Mouse (Mus musculus): Measurements from ENCODE around the gene Rapgef1. TPM values are rescaled to one million over a fixed set of nuclear protein-coding genes. Genes with fewer than 3 reads are reported as not detected.

Gene Rapgef1
- polyA plus RNA-seq, 1 experiment from 2014 or later = 17.3 TPM

GRCm38 (mm10) chr2:29723132-29723531, 103.6 kb downstream of the Rapgef1 start:
- H3K9ac ChIP-seq (ENCODE audit: low read length) = no peak overlapping the region
- H3K9me3 ChIP-seq (replicated peaks; ENCODE audit: control insufficient read depth, low read length) = no peaks in the 10 kb centered on the region
- ATAC-seq (no peak), DNase-seq (ENCODE audit: low spot score) (no peak)
- no peak overlapping the region for H3K4me3 ChIP-seq (ENCODE audit: low read depth, low read length)
- H3K4me2 ChIP-seq (ENCODE audit: low read length) = no peak overlapping the region
- no peak overlapping the region for H3K27ac ChIP-seq (ENCODE audit: low read depth, low read length)
- peaks cover 83% of the 10 kb centered on the region for H3K36me3 ChIP-seq (ENCODE audit: control insufficient read depth, insufficient read depth, low read length)
- H3K4me1 ChIP-seq (ENCODE audit: control insufficient read depth, insufficient read depth, low read length) = no peaks in the 10 kb centered on the region
- H3K27me3 ChIP-seq (replicated peaks; ENCODE audit: control insufficient read depth, insufficient read depth, low read length) = no peaks in the 10 kb centered on the region
- WGBS = 95% methylated on average over 3 of the region's 3 CpGs

- Histone ChIP-seq H3K27ac (ENCODE audit: low read depth, low read length) (no peak overlapping the region), H3K36me3 (ENCODE audit: control insufficient read depth, insufficient read depth, low read length) (peaks cover 87% of the 10 kb centered on the region), H3K4me1 (ENCODE audit: control insufficient read depth, insufficient read depth, low read length) (no peaks in the 10 kb centered on the region), H3K4me2 (ENCODE audit: low read length) (no peak overlapping the region), H3K9me3 (replicated peaks; ENCODE audit: control insufficient read depth, low read length) (no peaks in the 10 kb centered on the region), H3K27me3 (replicated peaks; ENCODE audit: control insufficient read depth, insufficient read depth, low read length) (no peaks in the 10 kb centered on the region), H3K9ac (ENCODE audit: low read length) (no peak overlapping the region), H3K4me3 (ENCODE audit: low read depth, low read length) (no peak overlapping the region)
- 90% methylated on average over 5 of the region's 5 CpGs for WGBS
- no peak for ATAC-seq
- no peak for DNase-seq (ENCODE audit: low spot score)
Measured at GRCm38 (mm10) chr2:29724664-29725365, 105.3 kb downstream of the Rapgef1 start.

DNA sequence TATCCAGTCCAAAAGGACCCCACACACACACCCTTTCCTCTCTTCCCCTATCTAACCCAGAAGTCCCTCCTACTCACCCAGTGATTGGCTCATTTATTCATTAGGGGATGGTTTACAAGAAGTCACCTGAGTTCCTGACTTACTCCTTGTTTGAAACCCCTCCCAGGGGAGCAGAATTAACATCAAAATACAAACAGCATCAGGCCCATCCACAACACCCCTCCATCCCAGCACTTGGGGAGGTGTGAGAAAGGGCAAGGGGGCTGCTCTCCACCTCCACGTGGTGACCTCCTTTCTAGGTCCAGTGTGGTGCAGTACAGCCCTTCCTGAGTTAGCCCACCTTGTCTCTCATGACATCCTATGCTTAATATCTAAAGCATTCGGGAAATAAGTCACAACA, 110.0 kb downstream of the Rapgef1 start:
- peaks cover 91% of the 10 kb centered on the region for H3K36me3 ChIP-seq (ENCODE audit: control insufficient read depth, insufficient read depth, low read length)
- no peak overlapping the region for H3K9ac ChIP-seq (ENCODE audit: low read length)
- no peaks in the 10 kb centered on the region for H3K9me3 ChIP-seq (replicated peaks; ENCODE audit: control insufficient read depth, low read length)
- 63% methylated on average over 2 of the region's 2 CpGs for WGBS
- DNase-seq (ENCODE audit: low spot score) = no peak
- H3K27me3 ChIP-seq (replicated peaks; ENCODE audit: control insufficient read depth, insufficient read depth, low read length) = no peaks in the 10 kb centered on the region
- no peak overlapping the region for H3K27ac ChIP-seq (ENCODE audit: low read depth, low read length)
- ATAC-seq = no peak
- no peak overlapping the region for H3K4me2 ChIP-seq (ENCODE audit: low read length)
- H3K4me1 ChIP-seq (ENCODE audit: control insufficient read depth, insufficient read depth, low read length) = no peaks in the 10 kb centered on the region
- H3K4me3 ChIP-seq (ENCODE audit: low read depth, low read length) = no peak overlapping the region

DNA sequence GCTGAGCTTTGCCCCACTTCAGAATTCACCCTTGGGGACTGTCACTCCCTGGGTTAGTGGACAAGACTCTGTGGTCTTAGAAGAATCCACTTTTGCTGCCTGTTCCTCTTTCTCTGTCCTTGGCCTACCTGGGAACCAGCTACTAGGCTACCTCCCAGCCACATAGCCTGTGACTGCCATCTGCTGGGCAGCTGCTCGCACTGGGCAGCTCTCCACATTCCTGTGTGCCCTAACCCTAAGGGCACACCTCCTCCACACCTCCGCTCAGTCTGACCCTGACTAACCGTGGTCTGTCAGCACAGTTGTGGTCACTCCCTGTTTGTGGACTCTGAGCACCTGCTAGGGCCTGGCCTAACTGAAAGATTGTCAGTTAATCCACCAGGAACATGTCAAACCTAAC, 112.0 kb downstream of the Rapgef1 start:
- no peak for ATAC-seq
- Histone ChIP-seq H3K4me2 (ENCODE audit: low read length) (no peak overlapping the region), H3K36me3 (ENCODE audit: control insufficient read depth, insufficient read depth, low read length) (peaks cover 90% of the 10 kb centered on the region), H3K9ac (ENCODE audit: low read length) (no peak overlapping the region), H3K4me1 (ENCODE audit: control insufficient read depth, insufficient read depth, low read length) (no peaks in the 10 kb centered on the region), H3K4me3 (ENCODE audit: low read depth, low read length) (no peak overlapping the region), H3K9me3 (replicated peaks; ENCODE audit: control insufficient read depth, low read length) (no peaks in the 10 kb centered on the region), H3K27me3 (replicated peaks; ENCODE audit: control insufficient read depth, insufficient read depth, low read length) (no peaks in the 10 kb centered on the region), H3K27ac (ENCODE audit: low read depth, low read length) (no peak overlapping the region)
- no peak for DNase-seq (ENCODE audit: low spot score)
- WGBS = 78% methylated on average over 3 of the region's 3 CpGs

DNA sequence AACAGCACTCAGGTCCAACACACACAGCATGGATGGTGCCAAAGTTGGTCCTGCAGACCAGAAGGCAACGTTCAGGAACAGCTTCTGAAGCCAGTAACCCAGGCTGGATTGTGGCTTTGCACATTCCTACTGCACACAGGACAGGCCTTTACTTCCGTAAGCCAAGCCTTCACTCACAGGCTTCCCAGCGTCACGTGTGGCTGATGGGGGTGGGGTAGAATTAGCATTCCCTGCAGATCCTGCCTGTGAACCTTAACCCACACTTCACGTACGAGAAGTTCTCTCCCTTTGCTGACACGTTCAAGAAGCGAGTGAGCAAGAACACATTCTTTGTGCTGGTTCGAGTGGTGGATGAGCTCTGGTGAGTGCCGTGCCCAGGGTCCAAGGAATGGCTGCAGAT, 113.0 kb downstream of the Rapgef1 start:
- no peak overlapping the region for H3K4me3 ChIP-seq (ENCODE audit: low read depth, low read length)
- WGBS = 90% methylated on average over 10 of the region's 10 CpGs
- no peaks in the 10 kb centered on the region for H3K9me3 ChIP-seq (replicated peaks; ENCODE audit: control insufficient read depth, low read length)
- no peak overlapping the region for H3K4me2 ChIP-seq (ENCODE audit: low read length)
- H3K36me3 ChIP-seq (ENCODE audit: control insufficient read depth, insufficient read depth, low read length) = peaks cover 90% of the 10 kb centered on the region
- no peaks in the 10 kb centered on the region for H3K27me3 ChIP-seq (replicated peaks; ENCODE audit: control insufficient read depth, insufficient read depth, low read length)
- no peaks in the 10 kb centered on the region for H3K4me1 ChIP-seq (ENCODE audit: control insufficient read depth, insufficient read depth, low read length)
- no peak overlapping the region for H3K27ac ChIP-seq (ENCODE audit: low read depth, low read length)
- DNase-seq (ENCODE audit: low spot score) (no peak), ATAC-seq (no peak)
- H3K9ac ChIP-seq (ENCODE audit: low read length) = no peak overlapping the region

DNA sequence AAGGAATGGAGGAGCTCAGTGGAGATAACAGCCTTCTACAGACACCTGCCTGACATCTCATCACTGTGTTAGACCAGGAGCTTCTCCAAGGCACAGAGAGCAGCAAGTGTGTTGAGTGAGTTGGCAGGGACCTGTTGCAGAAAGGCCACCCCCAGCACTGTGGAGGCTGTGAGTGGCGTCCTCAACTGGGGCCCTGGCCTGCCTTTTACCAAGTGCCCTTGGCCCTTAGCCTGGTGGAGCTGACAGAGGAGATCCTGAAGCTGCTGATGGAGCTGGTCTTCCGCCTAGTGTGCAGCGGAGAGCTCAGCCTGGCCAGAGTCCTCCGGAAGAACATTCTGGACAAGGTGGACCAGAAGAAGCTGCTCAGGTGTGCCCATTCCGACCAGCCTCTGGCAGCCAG, 113.8 kb downstream of the Rapgef1 start:
- Histone ChIP-seq H3K4me3 (ENCODE audit: low read depth, low read length) (no peak overlapping the region), H3K9ac (ENCODE audit: low read length) (no peak overlapping the region), H3K4me2 (ENCODE audit: low read length) (no peak overlapping the region), H3K4me1 (ENCODE audit: control insufficient read depth, insufficient read depth, low read length) (no peaks in the 10 kb centered on the region), H3K36me3 (ENCODE audit: control insufficient read depth, insufficient read depth, low read length) (peaks cover 90% of the 10 kb centered on the region), H3K27ac (ENCODE audit: low read depth, low read length) (no peak overlapping the region), H3K27me3 (replicated peaks; ENCODE audit: control insufficient read depth, insufficient read depth, low read length) (no peaks in the 10 kb centered on the region), H3K9me3 (replicated peaks; ENCODE audit: control insufficient read depth, low read length) (no peaks in the 10 kb centered on the region)
- 97% methylated on average over 5 of the region's 5 CpGs for WGBS
- no peak for ATAC-seq
- no peak for DNase-seq (ENCODE audit: low spot score)

GRCm38 (mm10) chr2:29735708-29736107, 116.2 kb downstream of the Rapgef1 start:
- Histone ChIP-seq H3K4me3 (ENCODE audit: low read depth, low read length) (no peak overlapping the region), H3K9me3 (replicated peaks; ENCODE audit: control insufficient read depth, low read length) (no peaks in the 10 kb centered on the region), H3K27me3 (replicated peaks; ENCODE audit: control insufficient read depth, insufficient read depth, low read length) (no peaks in the 10 kb centered on the region), H3K36me3 (ENCODE audit: control insufficient read depth, insufficient read depth, low read length) (peaks cover 90% of the 10 kb centered on the region), H3K4me2 (ENCODE audit: low read length) (no peak overlapping the region), H3K27ac (ENCODE audit: low read depth, low read length) (no peak overlapping the region), H3K4me1 (ENCODE audit: control insufficient read depth, insufficient read depth, low read length) (no peaks in the 10 kb centered on the region), H3K9ac (ENCODE audit: low read length) (no peak overlapping the region)
- no peak for ATAC-seq
- 96% methylated on average over 12 of the region's 12 CpGs for WGBS
- DNase-seq (ENCODE audit: low spot score) = no peak

- Histone ChIP-seq H3K4me3 (ENCODE audit: low read depth, low read length) (no peak overlapping the region), H3K4me1 (ENCODE audit: control insufficient read depth, insufficient read depth, low read length) (no peaks in the 10 kb centered on the region), H3K27me3 (replicated peaks; ENCODE audit: control insufficient read depth, insufficient read depth, low read length) (no peaks in the 10 kb centered on the region), H3K27ac (ENCODE audit: low read depth, low read length) (no peak overlapping the region), H3K36me3 (ENCODE audit: control insufficient read depth, insufficient read depth, low read length) (peaks cover 78% of the 10 kb centered on the region), H3K4me2 (ENCODE audit: low read length) (no peak overlapping the region), H3K9me3 (replicated peaks; ENCODE audit: control insufficient read depth, low read length) (no peaks in the 10 kb centered on the region), H3K9ac (ENCODE audit: low read length) (no peak overlapping the region)
- 91% methylated on average over 12 of the region's 12 CpGs for WGBS
- ATAC-seq (no peak), DNase-seq (ENCODE audit: low spot score) (no peak)
Measured at GRCm38 (mm10) chr2:29737209-29737925, 117.8 kb downstream of the Rapgef1 start.

- ATAC-seq = no peak
- H3K9me3 ChIP-seq (replicated peaks; ENCODE audit: control insufficient read depth, low read length) = no peaks in the 10 kb centered on the region
- H3K4me3 ChIP-seq (ENCODE audit: low read depth, low read length) = no peak overlapping the region
- H3K9ac ChIP-seq (ENCODE audit: low read length) = no peak overlapping the region
- H3K36me3 ChIP-seq (ENCODE audit: control insufficient read depth, insufficient read depth, low read length) = peaks cover 64% of the 10 kb centered on the region
- no peaks in the 10 kb centered on the region for H3K27me3 ChIP-seq (replicated peaks; ENCODE audit: control insufficient read depth, insufficient read depth, low read length)
- no peak overlapping the region for H3K4me2 ChIP-seq (ENCODE audit: low read length)
- H3K27ac ChIP-seq (ENCODE audit: low read depth, low read length) = no peak overlapping the region
- WGBS = 71% methylated on average over 4 of the region's 4 CpGs
- DNase-seq (ENCODE audit: low spot score) = no peak
- H3K4me1 ChIP-seq (ENCODE audit: control insufficient read depth, insufficient read depth, low read length) = no peaks in the 10 kb centered on the region
Measured at GRCm38 (mm10) chr2:29738799-29739198, 119.3 kb downstream of the Rapgef1 start.

Data from forebrain, embryonic 14.5 days (tissue).